Mouse (Mus musculus): ENCODE results near the gene Scrn2. TPM values are rescaled to one million over a fixed set of nuclear protein-coding genes. Genes with fewer than 3 reads are reported as not detected.

The Scrn2 gene
- polyA plus RNA-seq, 1 experiment: 6.7 TPM

- 81% methylated on average over 7 of the region's 7 CpGs for WGBS
Measured at GRCm38 (mm10) chr11:97038881-97039280, 9.1 kb downstream of the Scrn2 start.

DNA sequence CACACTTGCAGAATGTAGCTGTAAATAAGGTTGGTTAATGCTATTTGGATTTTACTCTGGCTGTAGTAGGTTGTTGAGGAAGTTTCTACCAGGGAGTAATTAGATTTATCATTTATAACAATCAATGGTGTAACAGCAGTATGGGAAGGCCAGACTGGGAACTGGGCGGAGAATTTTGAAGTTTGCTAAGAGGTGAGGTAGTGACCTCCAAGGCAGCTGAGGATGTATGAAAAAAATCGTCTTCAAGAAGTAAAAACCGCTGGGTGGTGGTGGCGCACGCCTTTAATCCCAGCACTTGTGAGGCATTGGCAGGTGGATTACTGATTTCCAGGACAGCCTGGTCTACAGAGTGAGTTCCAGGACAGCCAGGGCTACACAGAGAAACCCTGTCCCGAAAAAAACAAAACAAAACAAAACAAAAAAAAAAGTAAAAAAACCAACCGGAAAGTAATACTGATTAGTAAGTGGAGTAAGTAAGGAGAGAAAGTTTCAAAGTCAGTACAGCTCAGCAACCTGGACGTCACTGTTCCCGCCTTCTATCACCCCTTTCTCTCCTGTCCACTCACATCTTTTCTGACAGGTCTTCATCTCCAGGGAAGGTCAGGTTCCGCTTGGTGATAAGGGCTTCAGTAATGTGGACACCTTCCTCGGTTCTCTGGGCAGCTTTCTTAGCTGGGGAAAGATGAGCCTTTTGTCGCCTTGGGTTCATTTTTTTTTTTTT lies 10.7 kb downstream of the Scrn2 start:
- peaks cover 2% of the 10 kb centered on the region; the same call in 1 of the 2 replicates for H3K4me1 ChIP-seq (ENCODE audit: control insufficient read depth, insufficient read depth, low read length)
- no peak for TF ChIP-seq CTCF (IDR thresholded peaks at IDR 0.05; ENCODE audit: control insufficient read depth, insufficient read depth, low read length)
- TF ChIP-seq POLR2A (IDR thresholded peaks at IDR 0.05; ENCODE audit: borderline replicate concordance, control insufficient read depth, low read depth, low read length): no peak
- peak overlapping the region; percentile 64 for H3K4me3 ChIP-seq (replicated peaks; ENCODE audit: control insufficient read depth, low read depth, low read length)
- H3K27ac ChIP-seq (ENCODE audit: control insufficient read depth, insufficient read depth, low read depth, low read length, poor library complexity): no peak overlapping the region
- WGBS: 26% methylated on average over 12 of the region's 12 CpGs

More at GRCm38 (mm10) chr11:97038881-97039280, 9.1 kb downstream of the Scrn2 start:
- Histone ChIP-seq H3K27ac (ENCODE audit: control insufficient read depth, insufficient read depth, low read depth, low read length, poor library complexity) (no peak overlapping the region), H3K4me1 (ENCODE audit: control insufficient read depth, insufficient read depth, low read length) (peaks cover 2% of the 10 kb centered on the region; the same call in 1 of the 2 replicates), H3K4me3 (replicated peaks; ENCODE audit: control insufficient read depth, low read depth, low read length) (no peak overlapping the region)
- TF ChIP-seq CTCF (IDR thresholded peaks at IDR 0.05; ENCODE audit: control insufficient read depth, insufficient read depth, low read length): no peak
- TF ChIP-seq POLR2A (IDR thresholded peaks at IDR 0.05; ENCODE audit: borderline replicate concordance, control insufficient read depth, low read depth, low read length): no peak

- H3K4me3 ChIP-seq (replicated peaks; ENCODE audit: control insufficient read depth, low read depth, low read length): peak within 1 kb of the TSS; percentile 99
- peak within 1 kb of the TSS; percentile 80 for H3K27ac ChIP-seq (ENCODE audit: control insufficient read depth, insufficient read depth, low read depth, low read length, poor library complexity)
- WGBS: under 1% methylated on average over 48 of the region's 48 CpGs
- TF ChIP-seq POLR2A (IDR thresholded peaks at IDR 0.05; ENCODE audit: borderline replicate concordance, control insufficient read depth, low read depth, low read length): peak; percentile 85; the same call in 1 of the 2 replicates
- no peak for TF ChIP-seq CTCF (IDR thresholded peaks at IDR 0.05; ENCODE audit: control insufficient read depth, insufficient read depth, low read length)
- H3K4me1 ChIP-seq (ENCODE audit: control insufficient read depth, insufficient read depth, low read length): peaks cover 2% of the 10 kb centered on the region; the same call in 1 of the 2 replicates
Measured at GRCm38 (mm10) chr11:97041022-97041899, 11.5 kb downstream of the Scrn2 start, which contains the start of the genes Lrrc46 and Mrpl10. Gene Lrrc46 (minus strand): TSS chr11:97041407. Gene Mrpl10 (plus strand): TSS chr11:97041560.

- H3K27ac ChIP-seq (ENCODE audit: control insufficient read depth, insufficient read depth, low read depth, low read length, poor library complexity): no peak overlapping the region
- no peak for TF ChIP-seq POLR2A (IDR thresholded peaks at IDR 0.05; ENCODE audit: borderline replicate concordance, control insufficient read depth, low read depth, low read length)
- TF ChIP-seq CTCF (IDR thresholded peaks at IDR 0.05; ENCODE audit: control insufficient read depth, insufficient read depth, low read length): no peak
- H3K4me3 ChIP-seq (replicated peaks; ENCODE audit: control insufficient read depth, low read depth, low read length): no peak overlapping the region
- 87% methylated on average over 8 of the region's 8 CpGs for WGBS
- H3K4me1 ChIP-seq (ENCODE audit: control insufficient read depth, insufficient read depth, low read length): peaks cover 2% of the 10 kb centered on the region; the same call in 1 of the 2 replicates
Measured at GRCm38 (mm10) chr11:97044902-97045301, 15.2 kb downstream of the Scrn2 start.

GRCm38 (mm10) chr11:97045861-97046260 lies 16.1 kb downstream of the Scrn2 start:
- 83% methylated on average over 7 of the region's 7 CpGs for WGBS
- Histone ChIP-seq H3K4me1 (ENCODE audit: control insufficient read depth, insufficient read depth, low read length) (peaks cover 2% of the 10 kb centered on the region), H3K27ac (ENCODE audit: control insufficient read depth, insufficient read depth, low read depth, low read length, poor library complexity) (no peak overlapping the region), H3K4me3 (replicated peaks; ENCODE audit: control insufficient read depth, low read depth, low read length) (no peak overlapping the region)
- TF ChIP-seq POLR2A (IDR thresholded peaks at IDR 0.05; ENCODE audit: borderline replicate concordance, control insufficient read depth, low read depth, low read length): no peak
- no peak; the same call in 1 of the 2 replicates for TF ChIP-seq CTCF (IDR thresholded peaks at IDR 0.05; ENCODE audit: control insufficient read depth, insufficient read depth, low read length)

- WGBS: 81% methylated on average over 8 of the region's 8 CpGs
- TF ChIP-seq CTCF (IDR thresholded peaks at IDR 0.05; ENCODE audit: control insufficient read depth, insufficient read depth, low read length): no peak
- TF ChIP-seq POLR2A (IDR thresholded peaks at IDR 0.05; ENCODE audit: borderline replicate concordance, control insufficient read depth, low read depth, low read length): no peak
- no peak overlapping the region for H3K4me3 ChIP-seq (replicated peaks; ENCODE audit: control insufficient read depth, low read depth, low read length)
- no peak overlapping the region for H3K27ac ChIP-seq (ENCODE audit: control insufficient read depth, insufficient read depth, low read depth, low read length, poor library complexity)
- peaks cover 5% of the 10 kb centered on the region for H3K4me1 ChIP-seq (ENCODE audit: control insufficient read depth, insufficient read depth, low read length)
Measured at GRCm38 (mm10) chr11:97048090-97048650, 18.4 kb downstream of the Scrn2 start.

DNA sequence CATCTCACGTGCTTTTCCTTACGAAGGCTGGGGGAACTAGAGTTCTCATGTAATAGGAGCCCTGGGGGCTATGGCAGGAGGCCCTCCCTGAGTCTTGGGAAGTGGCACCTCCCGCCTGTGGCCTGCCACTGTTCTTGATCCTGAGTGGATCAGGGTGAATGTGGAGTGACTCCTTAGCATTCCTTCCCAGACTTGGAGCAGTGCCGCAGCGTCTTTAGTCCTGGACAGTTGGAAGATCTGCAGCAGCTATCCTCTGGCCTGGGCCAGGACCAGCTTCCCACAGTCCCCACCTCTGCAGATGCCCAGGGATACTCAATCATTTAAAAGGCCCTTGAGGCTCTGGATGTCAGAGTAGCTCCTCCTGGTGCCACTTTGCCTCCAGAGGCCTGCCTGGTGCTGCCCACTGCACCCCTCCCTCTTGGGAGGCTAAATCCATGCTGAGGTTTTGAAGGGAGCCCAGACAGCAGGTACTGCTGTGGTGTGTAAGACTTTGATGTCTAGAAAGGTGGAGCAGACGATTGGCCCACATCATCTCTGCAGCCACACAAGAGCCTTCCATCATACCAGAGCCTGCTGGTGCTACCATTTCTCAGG lies 19.9 kb downstream of the Scrn2 start:
- WGBS: 84% methylated on average over 6 of the region's 6 CpGs
- no peak overlapping the region for H3K4me3 ChIP-seq (replicated peaks; ENCODE audit: control insufficient read depth, low read depth, low read length)
- no peak for TF ChIP-seq POLR2A (IDR thresholded peaks at IDR 0.05; ENCODE audit: borderline replicate concordance, control insufficient read depth, low read depth, low read length)
- no peak for TF ChIP-seq CTCF (IDR thresholded peaks at IDR 0.05; ENCODE audit: control insufficient read depth, insufficient read depth, low read length)
- peaks cover 5% of the 10 kb centered on the region for H3K4me1 ChIP-seq (ENCODE audit: control insufficient read depth, insufficient read depth, low read length)
- no peak overlapping the region for H3K27ac ChIP-seq (ENCODE audit: control insufficient read depth, insufficient read depth, low read depth, low read length, poor library complexity)

Measured in bone marrow, adult 2 months (tissue).